Mouse (Mus musculus): ENCODE measurements around the gene Tbccd1.

DNA sequence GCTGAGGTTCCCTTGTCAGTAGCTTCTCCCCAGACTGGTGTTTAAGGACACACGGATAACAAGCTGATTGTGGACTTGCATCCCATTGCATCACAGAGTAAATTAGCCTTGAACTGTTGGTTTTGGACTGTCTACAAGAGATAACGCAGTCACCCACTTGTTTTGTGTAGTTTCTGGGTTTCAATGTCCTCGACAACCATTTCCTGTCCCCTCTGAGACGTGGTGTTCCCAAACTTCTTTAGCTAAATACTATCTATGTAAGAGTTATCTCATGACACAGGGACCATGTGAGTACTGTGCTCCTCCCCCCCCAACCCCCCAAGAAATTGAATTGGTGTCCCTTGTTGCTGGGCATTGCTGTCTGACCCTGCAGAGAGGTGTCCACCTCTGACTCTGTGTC, 24.0 kb upstream of the Tbccd1 start:
- TF ChIP-seq POLR2A (IDR thresholded peaks at IDR 0.05; ENCODE audit: borderline replicate concordance, extremely low read depth, insufficient read depth, insufficient read length, poor library complexity, severe bottlenecking) (no peak), CTCF (IDR thresholded peaks at IDR 0.05; ENCODE audit: borderline replicate concordance, extremely low read depth, insufficient read depth, insufficient read length) (no peak)

Data from brain, embryonic 14.5 days (tissue).